Mouse (Mus musculus): ENCODE data around the gene Snx29.

DNA sequence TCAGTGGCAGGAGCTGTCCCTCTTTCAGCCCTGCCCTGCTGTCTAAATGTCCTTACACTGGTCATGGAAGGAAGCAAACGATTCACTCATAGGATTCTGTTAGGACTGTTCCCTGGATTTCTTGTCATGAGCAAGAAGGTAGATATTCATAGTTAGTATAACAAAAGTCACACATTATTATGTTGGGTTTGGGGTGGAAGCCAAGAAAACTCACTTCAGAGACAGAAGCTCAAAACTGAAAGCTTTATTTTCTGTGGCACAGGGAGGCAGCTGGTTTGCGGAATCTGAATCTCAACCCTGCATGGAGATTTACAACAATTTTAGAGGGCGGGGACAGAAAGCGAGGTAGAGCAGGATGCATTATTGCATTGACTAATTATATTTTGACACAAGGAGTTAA, 86.0 kb downstream of the Snx29 start:
- TF ChIP-seq POLR2A (IDR thresholded peaks at IDR 0.05; ENCODE audit: borderline replicate concordance, extremely low read depth, insufficient read depth, insufficient read length, poor library complexity, severe bottlenecking): no peak
- no peak for TF ChIP-seq CTCF (IDR thresholded peaks at IDR 0.05; ENCODE audit: borderline replicate concordance, extremely low read depth, insufficient read depth, insufficient read length)
